Mouse (Mus musculus) heart, postnatal 10 days (tissue): ENCODE data around the gene Gper1. TPM values are rescaled to one million over a fixed set of nuclear protein-coding genes. Genes with fewer than 3 reads are reported as not detected.
"Not testable (repeated sequence)": the region's sequence is repeated elsewhere in the genome, so short reads cannot be mapped to it uniquely, and the experiment has no call there.

Experiments used
- DNase-seq, 2 experiments: peaks; one replicate each; pipeline ENCODE4 v3.0.0; 2021
- intact Hi-C: fragments of 180-260 bp; cut with DNase I; formaldehyde crosslinking; loops from one replicate; pipeline ENCODE4 v1.15.1; 2025
- total RNA-seq, 2 experiments: library from RNA; stranded (reverse); gene quantifications; 2 replicates each; pipeline ENCODE4 v1.2.3; 2021

Gper1 gene
- total RNA-seq, 2 experiments from 2014 or later = 2.5 to 2.6 TPM

- intact Hi-C loops = no loop called here
These were observed 33.3 kb upstream of the Gper1 start for GRCm38 (mm10) chr5:139389676-139390061.

GRCm38 (mm10) chr5:139390324-139391119 is 32.4 kb upstream of the Gper1 start:
- intact Hi-C loops, DNase-seq: not testable (repeated sequence)

More at GRCm38 (mm10) chr5:139389676-139390061, 33.3 kb upstream of the Gper1 start:
- DNase-seq = peak; percentile 72 to 78

- no peak for DNase-seq
- intact Hi-C loops = no loop called here
These were observed 31.5 kb upstream of the Gper1 start for GRCm38 (mm10) chr5:139391309-139391990.

GRCm38 (mm10) chr5:139392219-139393196 is 30.4 kb upstream of the Gper1 start:
- intact Hi-C loops = no loop called here
- DNase-seq = no peak

GRCm38 (mm10) chr5:139393197-139393588 is 29.8 kb upstream of the Gper1 start:
- intact Hi-C loops = no loop called here
- DNase-seq = no peak

GRCm38 (mm10) chr5:139394399-139394798 is 28.6 kb upstream of the Gper1 start:
- intact Hi-C loops = no loop called here
- DNase-seq = no peak

GRCm38 (mm10) chr5:139395528-139395927 is 27.4 kb upstream of the Gper1 start:
- intact Hi-C loops = no loop called here

GRCm38 (mm10) chr5:139397359-139397916 is 25.5 kb upstream of the Gper1 start:
- intact Hi-C loops = no loop called here

More at GRCm38 (mm10) chr5:139395528-139395927, 27.4 kb upstream of the Gper1 start:
- no peak for DNase-seq

GRCm38 (mm10) chr5:139397959-139398753 is 24.8 kb upstream of the Gper1 start:
- DNase-seq = peak; percentile 97 to 99
- intact Hi-C loops = loop anchor here (1.0 kb wide), 1 partner anchor 34 kb away; no protein-coding TSS in a partner anchor

More at GRCm38 (mm10) chr5:139397359-139397916, 25.5 kb upstream of the Gper1 start:
- DNase-seq = no peak

GRCm38 (mm10) chr5:139398786-139399185 is 24.2 kb upstream of the Gper1 start:
- no peak for DNase-seq
- intact Hi-C loops = loop anchor here (1.0 kb wide), 1 partner anchor 34 kb away; no protein-coding TSS in a partner anchor

GRCm38 (mm10) chr5:139399991-139400390 is 23.0 kb upstream of the Gper1 start:
- DNase-seq = no peak
- intact Hi-C loops = no loop called here

GRCm38 (mm10) chr5:139402106-139402505 is 20.8 kb upstream of the Gper1 start:
- intact Hi-C loops = no loop called here

GRCm38 (mm10) chr5:139403692-139404260 is 19.2 kb upstream of the Gper1 start:
- intact Hi-C loops = no loop called here

More at GRCm38 (mm10) chr5:139402106-139402505, 20.8 kb upstream of the Gper1 start:
- no peak for DNase-seq

GRCm38 (mm10) chr5:139404801-139405401 is 18.1 kb upstream of the Gper1 start, which contains the start of gene C130050O18Rik:
C130050O18Rik (plus strand) TSS chr5:139405280.
- intact Hi-C loops = no loop called here
- DNase-seq = no peak

More at GRCm38 (mm10) chr5:139403692-139404260, 19.2 kb upstream of the Gper1 start:
- DNase-seq = no peak

- intact Hi-C loops = no loop called here
- DNase-seq = no peak
These were observed 17.5 kb upstream of the Gper1 start for GRCm38 (mm10) chr5:139405478-139405877.

- intact Hi-C loops = no loop called here
- DNase-seq = no peak
These were observed 17.0 kb upstream of the Gper1 start for GRCm38 (mm10) chr5:139405953-139406352.

- peak; percentile 68 to 70 for DNase-seq
- intact Hi-C loops = no loop called here
These were observed 15.6 kb upstream of the Gper1 start for GRCm38 (mm10) chr5:139407121-139407885.

GRCm38 (mm10) chr5:139408511-139408910 is 14.4 kb upstream of the Gper1 start:
- DNase-seq = no peak
- intact Hi-C loops = no loop called here
